Mouse (Mus musculus): ENCODE measurements around the gene Zfp568.

Zfp568 gene

GRCm38 (mm10) chr7:29989031-29989430 lies 5.3 kb downstream of the Zfp568 start:
- DNase-seq (ENCODE audit: low spot score), result no peak

DNA sequence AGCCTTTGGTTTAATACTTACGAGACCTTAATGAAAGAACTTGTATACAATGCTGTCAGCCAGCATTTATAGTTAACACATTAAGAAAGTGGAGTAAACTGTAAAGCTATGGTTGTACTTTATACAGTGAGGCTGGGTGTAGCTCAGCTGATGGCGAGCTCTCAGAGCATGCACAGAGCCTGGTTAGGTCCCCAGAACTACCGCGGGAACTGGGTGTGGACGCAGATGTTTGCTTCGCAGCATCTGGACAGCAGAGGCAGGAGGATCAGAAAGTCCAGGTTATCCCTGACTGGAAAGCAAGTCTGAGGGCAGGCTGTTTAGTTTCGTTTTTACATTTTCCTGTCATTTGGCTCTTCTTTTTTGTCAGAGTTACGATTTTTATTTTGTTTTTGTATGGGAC lies 8.9 kb downstream of the Zfp568 start:
- no peak for DNase-seq (ENCODE audit: low spot score)

DNA sequence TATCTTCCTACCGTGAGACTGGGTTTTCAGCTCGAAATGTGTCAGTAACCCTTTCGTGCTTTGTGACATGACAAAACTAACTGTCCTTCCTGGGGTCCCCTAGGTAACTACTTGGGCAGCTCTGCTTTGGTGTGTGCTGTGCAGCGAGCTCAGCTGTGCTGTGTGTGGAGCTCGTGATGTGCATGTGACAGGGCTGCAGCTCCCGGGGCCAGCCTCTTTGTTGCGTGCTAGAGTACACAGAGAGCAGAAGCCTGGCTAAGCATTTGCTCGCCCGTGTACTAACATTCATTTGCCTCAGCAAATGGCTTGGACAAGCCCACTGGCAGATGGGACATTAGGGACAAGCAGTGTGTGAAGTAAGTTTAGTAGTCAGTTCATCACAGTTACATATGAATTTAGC lies 9.6 kb downstream of the Zfp568 start:
- DNase-seq (ENCODE audit: low spot score), result no peak

DNA sequence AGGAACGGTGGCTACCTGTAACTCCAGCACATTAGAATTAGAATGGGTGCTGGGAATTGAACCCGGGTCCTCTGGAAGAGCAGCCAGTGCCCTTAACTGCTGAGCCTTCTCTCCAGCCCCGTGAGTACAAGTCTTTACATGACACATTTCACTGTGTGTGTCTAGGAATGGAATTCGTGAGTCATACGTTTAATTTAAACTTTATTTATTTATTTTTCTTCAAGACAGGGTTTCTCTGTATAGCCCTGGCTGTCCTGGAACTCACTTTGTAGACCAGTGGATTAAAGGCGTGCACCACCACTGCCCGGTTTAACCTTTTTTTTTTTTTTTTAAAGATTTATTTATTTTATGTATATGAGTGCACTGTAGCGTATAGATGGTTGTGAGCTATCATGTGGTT lies 11.4 kb downstream of the Zfp568 start:
- no peak for DNase-seq (ENCODE audit: low spot score)

- DNase-seq (ENCODE audit: low spot score), result no peak
Measured at GRCm38 (mm10) chr7:30000601-30001000, 16.8 kb downstream of the Zfp568 start.

- no peak for DNase-seq (ENCODE audit: low spot score)
Measured at GRCm38 (mm10) chr7:30007601-30008000, 23.8 kb downstream of the Zfp568 start.

DNA sequence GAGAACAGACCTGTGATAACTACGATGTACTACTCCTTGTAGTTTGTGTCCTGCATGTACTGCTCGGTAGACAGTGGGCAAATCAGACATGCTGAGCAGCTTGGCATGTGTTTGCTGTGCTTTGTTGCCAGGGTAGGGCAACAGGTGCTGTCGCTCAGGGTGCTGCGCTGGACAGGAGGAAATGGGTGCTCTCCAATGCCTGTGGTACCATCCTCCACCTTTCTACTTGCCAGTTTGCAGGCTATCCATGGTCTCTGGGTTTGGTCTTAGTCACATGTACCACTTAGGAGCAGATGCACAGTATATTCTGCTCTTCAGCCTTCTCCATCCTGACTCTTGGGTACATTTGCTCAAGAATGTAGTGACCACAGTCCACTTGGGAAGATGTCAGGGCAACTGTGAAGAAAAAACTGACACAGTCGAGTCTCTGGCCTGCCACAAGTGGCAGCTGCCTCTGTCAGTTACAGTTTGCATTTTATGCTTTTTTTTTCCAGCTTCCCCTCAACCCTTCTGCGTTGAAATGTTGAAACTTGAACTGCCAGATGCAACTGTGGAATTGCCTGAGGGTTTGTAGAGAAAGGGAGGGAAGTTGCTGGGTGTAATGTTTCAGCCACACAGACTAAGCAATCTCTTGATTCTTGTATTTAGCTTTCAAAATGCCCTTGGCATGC lies 24.4 kb downstream of the Zfp568 start:
- DNase-seq (ENCODE audit: low spot score), result no peak

DNA sequence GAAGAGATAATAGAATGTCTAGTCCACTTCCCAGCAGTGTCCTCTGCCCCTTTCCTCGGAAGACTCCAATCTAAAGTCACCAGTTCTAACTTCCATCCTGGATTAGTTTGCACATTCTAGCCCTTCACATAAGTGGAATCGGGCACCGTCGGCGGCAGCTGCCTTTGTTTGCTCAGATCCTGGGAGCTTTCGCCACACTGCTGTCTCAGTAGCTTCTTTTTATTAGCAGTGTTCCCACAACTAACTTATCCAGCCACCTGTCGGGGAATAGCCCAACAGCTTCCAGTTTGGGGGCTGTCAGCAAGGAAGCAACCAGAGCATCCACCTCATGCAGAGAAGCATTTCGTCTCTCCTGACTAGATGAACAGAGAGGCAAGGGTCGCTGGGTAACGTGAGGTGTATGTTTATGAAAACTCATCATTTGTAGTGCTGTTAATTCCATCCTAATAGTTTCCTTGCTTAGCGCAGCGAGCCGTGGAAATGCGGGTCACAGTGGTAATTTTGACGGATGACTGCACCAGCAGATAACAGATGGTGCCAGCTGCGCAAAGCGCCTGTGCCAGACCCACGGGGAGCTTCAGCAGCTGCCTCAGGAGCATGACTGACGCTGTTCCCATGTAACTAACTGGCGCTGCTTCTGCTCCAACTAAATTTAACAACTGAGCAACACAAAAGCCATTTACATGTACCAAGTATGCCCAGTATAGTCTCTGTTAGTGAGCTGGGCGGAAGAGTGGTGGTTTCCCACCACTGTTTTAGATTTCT lies 25.7 kb downstream of the Zfp568 start:
- DNase-seq (ENCODE audit: low spot score), result no peak

DNA sequence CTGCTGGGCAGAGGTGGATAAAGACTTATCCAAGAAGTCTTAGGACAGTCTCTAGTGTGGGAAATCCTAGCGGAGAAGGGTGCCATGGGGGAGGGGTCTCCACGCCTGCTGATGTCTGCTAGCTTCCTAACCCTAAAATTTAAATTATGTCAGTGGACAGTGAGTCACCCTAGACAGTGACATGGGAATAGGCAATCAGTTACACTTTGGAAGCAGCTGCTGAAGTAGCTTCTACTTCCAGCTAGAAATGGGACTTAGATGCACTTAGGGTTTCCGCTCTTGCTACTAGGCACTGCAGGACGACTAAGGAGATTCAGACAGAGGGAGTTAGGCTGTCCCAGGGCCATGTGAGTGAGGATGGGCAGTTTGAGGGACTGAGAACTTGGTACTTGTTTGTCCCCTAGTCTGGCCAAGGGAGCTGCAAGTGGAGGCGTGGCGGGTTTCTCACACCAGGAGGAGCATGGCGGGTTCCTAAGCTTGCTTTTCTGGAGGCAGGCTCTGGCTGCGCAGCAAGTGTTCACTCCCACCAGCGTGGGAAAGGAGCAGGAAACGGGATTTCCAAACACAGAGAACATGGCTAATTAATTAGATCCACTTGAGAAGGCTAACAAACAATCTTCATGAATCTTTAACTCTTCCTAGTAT lies 26.9 kb downstream of the Zfp568 start:
- peak; percentile 14 for DNase-seq (ENCODE audit: low spot score)

GRCm38 (mm10) chr7:30012956-30013363 lies 29.2 kb downstream of the Zfp568 start:
- peak; percentile 58 for DNase-seq (ENCODE audit: low spot score)

DNA sequence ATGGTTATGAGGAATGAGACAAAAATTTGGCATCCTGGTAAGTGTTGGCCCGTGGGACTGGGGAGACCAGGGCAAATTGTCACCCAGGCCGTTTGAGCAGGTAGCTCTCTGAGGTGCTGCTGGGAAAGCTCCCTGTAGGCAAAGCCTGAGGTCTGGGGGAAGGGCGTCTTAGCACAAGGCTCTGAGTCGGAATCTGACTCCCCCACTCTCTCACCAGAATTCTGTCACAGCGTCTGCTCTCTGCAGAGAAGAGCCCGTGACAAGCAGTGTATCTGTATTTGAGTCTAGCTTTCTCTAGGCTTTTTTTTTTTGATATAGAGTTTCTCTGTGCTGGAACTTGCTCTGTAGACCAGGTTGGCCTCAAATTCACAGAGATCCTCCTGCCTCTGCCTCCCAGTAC lies 33.5 kb downstream of the Zfp568 start:
- DNase-seq (ENCODE audit: low spot score), result no peak

DNA sequence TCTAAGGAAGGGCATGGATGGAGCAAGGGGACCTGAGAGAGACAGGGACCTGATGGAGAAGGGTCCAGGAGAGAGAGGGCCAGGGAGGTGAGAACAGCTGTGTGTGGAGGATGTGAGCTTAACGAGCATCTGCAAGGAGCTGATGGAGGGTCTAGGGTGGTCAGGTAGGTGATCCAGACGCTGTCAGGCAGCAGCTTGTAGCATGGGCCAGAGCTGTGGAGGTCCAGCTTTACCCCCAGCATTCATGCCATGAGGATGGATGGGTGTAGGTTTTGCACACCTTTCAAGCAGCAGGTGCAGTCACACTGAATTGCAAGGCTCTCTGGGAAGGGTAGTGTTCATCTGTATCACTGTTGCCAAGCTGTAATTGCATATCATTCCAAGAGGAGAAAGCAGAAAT lies 35.8 kb downstream of the Zfp568 start:
- DNase-seq (ENCODE audit: low spot score), result no peak

DNA sequence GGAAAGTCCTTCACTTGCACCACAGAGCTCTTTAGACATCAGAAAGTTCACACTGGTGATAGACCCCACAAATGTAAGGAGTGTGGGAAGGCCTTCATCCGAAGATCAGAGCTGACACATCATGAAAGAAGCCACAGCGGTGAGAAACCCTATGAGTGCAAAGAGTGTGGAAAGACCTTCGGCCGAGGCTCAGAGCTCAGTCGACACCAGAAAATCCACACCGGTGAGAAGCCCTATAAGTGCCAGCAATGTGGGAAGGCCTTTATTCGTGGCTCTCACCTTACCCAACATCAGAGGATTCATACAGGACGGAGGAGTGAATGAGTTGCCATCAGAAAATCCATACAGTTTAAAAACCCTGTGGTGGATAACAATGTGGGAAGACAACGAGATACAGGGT lies 39.6 kb downstream of the Zfp568 start:
- no peak for DNase-seq (ENCODE audit: low spot score)

- DNase-seq (ENCODE audit: low spot score), result no peak
Measured at GRCm38 (mm10) chr7:30023800-30024199, 40.0 kb downstream of the Zfp568 start.

- no peak for DNase-seq (ENCODE audit: low spot score)
Measured at GRCm38 (mm10) chr7:30025358-30025757, 41.6 kb downstream of the Zfp568 start.

DNA sequence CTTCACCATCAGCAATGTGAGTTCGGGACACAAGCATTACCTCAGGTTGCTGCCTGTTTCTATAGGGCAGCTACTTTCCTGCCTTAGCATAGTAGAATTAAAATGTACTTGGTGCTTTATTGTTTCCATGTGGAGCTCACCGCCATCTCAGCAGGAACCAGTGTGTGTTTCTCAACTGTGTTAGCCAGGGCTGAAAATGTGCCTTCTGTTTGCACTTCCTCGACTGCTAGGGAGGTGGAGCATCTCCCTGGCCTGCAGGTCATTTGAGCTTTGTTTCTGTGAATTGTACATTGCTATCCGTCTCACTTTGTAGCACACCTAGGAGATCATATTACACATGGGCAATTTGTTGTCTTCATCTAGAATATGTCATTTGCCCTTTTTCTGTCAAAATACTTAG lies 43.6 kb downstream of the Zfp568 start:
- DNase-seq (ENCODE audit: low spot score), result no peak

- no peak for DNase-seq (ENCODE audit: low spot score)
Measured at GRCm38 (mm10) chr7:30028572-30028971, 44.8 kb downstream of the Zfp568 start.

DNA sequence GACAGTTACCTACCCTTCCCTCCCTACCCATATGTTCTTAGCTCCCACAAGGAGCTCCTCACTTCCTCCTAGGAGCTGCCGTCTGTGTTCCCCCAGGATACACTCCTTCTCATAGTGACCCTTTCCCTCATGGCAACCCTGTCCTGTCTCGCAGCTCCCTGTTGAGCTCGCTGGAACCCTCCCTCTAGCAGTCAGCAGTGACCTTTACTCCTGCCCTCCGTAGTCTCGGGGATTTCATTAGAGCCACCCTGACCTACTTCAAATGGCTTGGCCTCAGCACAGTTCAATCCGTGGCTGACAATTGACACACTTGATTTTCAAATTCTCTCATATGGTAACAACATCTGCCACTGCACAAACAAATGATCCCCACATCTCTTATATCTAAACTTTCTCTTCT lies 46.9 kb downstream of the Zfp568 start:
- no peak for DNase-seq (ENCODE audit: low spot score)

DNA sequence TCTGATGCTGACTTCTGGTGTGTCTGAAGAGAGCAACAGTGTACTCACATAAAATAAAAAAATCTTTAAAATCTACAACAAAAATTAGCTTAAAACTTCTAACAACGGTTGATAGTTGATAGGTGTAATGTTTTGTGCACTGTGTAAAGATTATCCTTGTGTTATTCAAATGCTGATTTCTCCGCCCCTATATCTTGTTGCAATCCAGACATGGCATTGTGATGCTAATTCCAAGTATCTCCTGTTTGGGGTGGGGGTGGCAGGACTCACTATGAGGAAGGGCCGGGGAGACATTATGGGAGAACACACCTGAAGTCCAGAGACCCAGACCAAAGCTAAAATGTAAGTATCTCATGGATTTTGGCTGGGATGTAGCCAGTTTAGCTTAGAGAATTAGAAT lies 47.6 kb downstream of the Zfp568 start:
- DNase-seq (ENCODE audit: low spot score), result no peak

- no peak for DNase-seq (ENCODE audit: low spot score)
Measured at GRCm38 (mm10) chr7:30034331-30034730, 50.6 kb downstream of the Zfp568 start.

DNA sequence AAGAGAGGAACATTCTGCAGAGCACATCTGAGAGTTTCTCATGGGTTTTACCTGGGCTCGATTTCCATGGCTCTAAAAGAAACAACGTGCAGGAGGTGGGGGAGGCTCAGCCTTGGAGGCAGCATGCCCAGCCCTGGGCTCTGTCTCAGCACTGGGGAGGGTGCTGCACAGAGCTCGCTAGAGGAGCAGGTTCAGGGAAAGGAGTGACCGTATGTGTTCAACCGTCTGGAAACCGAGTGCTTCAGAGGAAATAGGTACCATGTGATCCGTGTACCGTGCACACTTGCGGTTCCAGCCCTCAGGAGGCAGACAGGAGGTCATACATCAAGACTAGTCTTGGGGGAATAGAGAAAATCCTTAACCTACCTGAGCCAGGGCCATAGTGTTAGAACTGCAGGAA lies 60.6 kb downstream of the Zfp568 start:
- DNase-seq (ENCODE audit: low spot score), result no peak

GRCm38 (mm10) chr7:30048126-30048525 lies 64.4 kb downstream of the Zfp568 start:
- DNase-seq (ENCODE audit: low spot score), result no peak

GRCm38 (mm10) chr7:30050882-30051548 lies 67.3 kb downstream of the Zfp568 start, which contains the start of gene Zfp14:
Gene Zfp14, minus strand, starts transcription at chr7:30051380.
- peak; percentile 89 for DNase-seq (ENCODE audit: low spot score)
